In genomic region chr12:73324180-73324586, GRCm38 (mm10) we compare ENCODE assay signal across 12 mouse cellular contexts. TPM values are rescaled to one million over a fixed set of nuclear protein-coding genes. Genes with fewer than 3 reads are reported as not detected.
A peak's percentile ranks its signal among the peaks of the same experiment; 100 is the strongest.
DNase-seq lines count a peak whose midpoint lies in the region; ATAC-seq and TF ChIP-seq lines count a peak whose summit lies in the region.
"Had no signal": no experiment of that assay in that cellular context is flagged by ENCODE, and none has a peak within 500 bp of the region (broad histone marks: within the 10 kb centered on the region; RNA-seq: fewer than 3 reads in every experiment).

No protein-coding gene starts in this region.

- intact Hi-C loops in left cerebral cortex, postnatal 10 days (cut with DNase I), result no loop called here
- intact Hi-C loops in left cerebral cortex, postnatal 25 days (cut with DNase I), result loop anchor here (1.0 to 5.0 kb wide), 2 partner anchors 183 to 302 kb away; no protein-coding TSS in a partner anchor

- peaks cover 2% of the 10 kb centered on the region for H3K4me1 ChIP-seq in olfactory bulb, adult 2 months (ENCODE audit: control insufficient read depth, insufficient read depth, low read length)
- H3K4me1 ChIP-seq: midbrain, embryonic 12.5 days had no signal

- H3K27ac ChIP-seq in olfactory bulb, adult 2 months (ENCODE audit: insufficient read depth, low read depth, low read length), result peak overlapping the region; percentile 71
- H3K27ac ChIP-seq: liver, embryonic 12.5 days; midbrain, embryonic 12.5 days; neural tube, embryonic 12.5 days had no signal

- 55% methylated on average over 8 of the region's 8 CpGs for WGBS in olfactory bulb, adult 2 months

- TF ChIP-seq CTCF in olfactory bulb, adult 2 months (IDR thresholded peaks at IDR 0.05; ENCODE audit: insufficient read depth, low read depth, low read length), result no peak

- peak; percentile 18 for DNase-seq in left cerebral cortex, adult 11 months (ENCODE audit: low spot score)
- no peak for DNase-seq in left cerebral cortex, postnatal 10 days (ENCODE audit: extremely low spot score in 1 of 2, low spot score in 2 of 2)
- peak; percentile 26 to 79 for DNase-seq in left cerebral cortex, postnatal 25 days (ENCODE audit: low spot score in 2 of 2)
- DNase-seq in MN1 (ENCODE audit: low spot score), result no peak
- no peak for DNase-seq in spleen, postnatal 10 days (ENCODE audit: low spot score in 2 of 2)
- DNase-seq: cerebellum, adult 18-20 months; thymus, postnatal 14 days had no signal

- no peak overlapping the region for H3K4me3 ChIP-seq in olfactory bulb, adult 2 months (ENCODE audit: insufficient read depth, low read depth, low read length)
- H3K4me3 ChIP-seq: liver, embryonic 12.5 days; midbrain, embryonic 12.5 days; neural tube, embryonic 12.5 days had no signal

- TF ChIP-seq POLR2A in olfactory bulb, adult 2 months (IDR thresholded peaks at IDR 0.05; ENCODE audit: insufficient read depth, low read depth, low read length), result no peak

- ATAC-seq in common myeloid progenitor, adult 5-6 weeks (replicated peaks; ENCODE audit: low read depth, poor library complexity, severe bottlenecking), result peak; percentile 62
- ATAC-seq: liver, embryonic 12.5 days had no signal

RNA-seq across cellular contexts. Expression of gene Slc38a6, which starts 37.6 kb away (rescaled TPM):
- 10 to 100 TPM; 13.3 to 15.2 TPM for total RNA-seq in left cerebral cortex, postnatal 10 days (2021)
- total RNA-seq in common myeloid progenitor, adult 5-6 weeks (2017), result 3.6 and 6.0 TPM in 2 replicates
- 10 to 100 TPM; 12.1 to 17.8 TPM for total RNA-seq in left cerebral cortex, postnatal 25 days (2021)
- not detected in 2 replicates for polyA plus RNA-seq in olfactory bulb, adult 2 months (2012; ENCODE audit: insufficient read depth, insufficient read length, low replicate concordance, missing spikeins)

RNA-seq across cellular contexts. Expression of gene Trmt5, which starts 37.7 kb away (rescaled TPM):
- total RNA-seq in left cerebral cortex, postnatal 10 days (2021), result 10 to 100 TPM; 12.7 to 13.9 TPM
- total RNA-seq in common myeloid progenitor, adult 5-6 weeks (2017), result 26.2 and 37.5 TPM in 2 replicates
- 10 to 100 TPM; 12.3 to 14.0 TPM for total RNA-seq in left cerebral cortex, postnatal 25 days (2021)
- polyA plus RNA-seq in olfactory bulb, adult 2 months (2012; ENCODE audit: insufficient read depth, insufficient read length, low replicate concordance, missing spikeins), result not detected in 2 replicates

Comparison
In these comparisons a context has a peak if more than half of its experiments do, and no peak if none do; other contexts are left out.
1. DNase-seq: peak in left cerebral cortex, adult 11 months (single experiment) and left cerebral cortex, postnatal 25 days (2 of 2); none in left cerebral cortex, postnatal 10 days (0 of 2), MN1 (single experiment) and spleen, postnatal 10 days (0 of 2).